Mouse (Mus musculus): Measurements from ENCODE around the gene Fbxo2.
"Not testable (repeated sequence)": the region's sequence is repeated elsewhere in the genome, so short reads cannot be mapped to it uniquely, and the experiment has no call there.

Fbxo2 gene

GRCm38 (mm10) chr4:148177716-148178115 lies 17.3 kb downstream of the Fbxo2 start:
- DNase-seq: no peak

GRCm38 (mm10) chr4:148181483-148181882 lies 21.1 kb downstream of the Fbxo2 start:
- DNase-seq: no peak

- no peak for DNase-seq
These were observed 21.9 kb downstream of the Fbxo2 start for GRCm38 (mm10) chr4:148182363-148182762.

DNA sequence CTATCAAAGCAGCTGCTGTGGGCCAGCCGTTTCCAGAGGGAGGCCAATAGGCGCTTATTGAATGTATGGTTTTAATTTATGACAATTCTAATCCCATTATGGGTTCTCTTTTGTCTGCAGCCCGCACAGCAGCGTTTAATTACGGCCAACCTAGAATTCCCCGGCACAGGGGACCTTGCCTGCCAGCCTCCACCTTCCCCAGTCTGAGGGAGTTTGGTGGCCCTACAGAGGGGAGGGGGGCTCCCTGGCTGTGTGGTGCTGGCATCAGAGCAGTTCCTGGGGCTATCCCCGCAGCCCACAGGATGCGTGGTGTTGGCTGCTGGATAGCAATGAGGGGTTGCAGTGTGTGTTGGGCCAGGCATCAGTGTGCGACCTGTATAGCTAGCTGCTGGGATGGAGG lies 24.1 kb downstream of the Fbxo2 start:
- no peak for DNase-seq

GRCm38 (mm10) chr4:148185819-148186218 lies 25.4 kb downstream of the Fbxo2 start:
- no peak for DNase-seq

GRCm38 (mm10) chr4:148188767-148189166 lies 28.3 kb downstream of the Fbxo2 start:
- not testable (repeated sequence) for DNase-seq

DNA sequence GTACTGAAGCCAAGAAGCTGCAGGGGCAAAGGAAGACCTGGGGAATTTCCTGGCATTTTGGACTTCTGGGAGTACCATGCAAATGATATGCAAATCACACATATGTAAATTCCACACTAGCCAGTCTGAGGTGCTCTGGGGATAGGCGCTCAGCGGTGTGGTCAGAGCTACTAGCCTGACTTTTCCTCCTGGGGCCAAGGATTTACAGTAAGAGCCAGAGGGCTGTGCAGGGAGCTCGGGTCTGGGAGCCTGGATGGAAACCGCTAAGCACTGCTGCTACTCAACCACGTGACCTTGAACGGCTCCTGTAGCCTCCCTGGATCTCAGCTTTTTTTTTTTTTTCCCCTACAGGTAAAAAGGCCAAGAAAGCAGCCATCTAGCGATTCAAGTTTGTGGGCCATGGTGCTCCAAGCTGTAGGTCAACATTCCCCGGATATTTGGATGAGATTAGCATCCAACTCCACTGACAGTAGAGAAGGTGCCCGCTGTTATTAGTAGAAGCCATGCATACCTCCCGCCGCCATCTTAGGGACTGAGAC lies 32.4 kb downstream of the Fbxo2 start:
- peak; percentile 13 for DNase-seq

GRCm38 (mm10) chr4:148194400-148194799 lies 34.0 kb downstream of the Fbxo2 start:
- DNase-seq: no peak

- DNase-seq: no peak
These were observed 38.3 kb downstream of the Fbxo2 start for GRCm38 (mm10) chr4:148198721-148199120.

GRCm38 (mm10) chr4:148203557-148203956 lies 43.1 kb downstream of the Fbxo2 start:
- DNase-seq: no peak

- DNase-seq: no peak
These were observed 43.8 kb downstream of the Fbxo2 start for GRCm38 (mm10) chr4:148204061-148204872.

DNA sequence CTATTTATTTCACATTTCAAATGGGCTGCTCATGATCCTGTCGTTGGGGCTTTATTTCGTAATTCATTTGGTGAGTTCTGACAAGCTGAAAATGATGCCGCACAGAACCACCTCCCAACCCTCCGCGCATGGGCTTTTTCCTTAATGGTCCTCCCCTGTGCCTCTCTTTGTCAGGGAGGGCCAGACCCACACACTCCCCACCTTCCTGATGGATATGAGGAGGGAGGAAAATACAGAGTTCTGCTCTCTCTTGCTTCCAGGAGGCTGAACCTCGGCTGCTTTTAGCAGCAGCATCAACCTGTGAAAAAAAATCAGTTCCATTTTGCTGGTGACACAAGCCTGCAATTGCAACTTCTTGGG lies 44.4 kb downstream of the Fbxo2 start:
- no peak for DNase-seq

DNA sequence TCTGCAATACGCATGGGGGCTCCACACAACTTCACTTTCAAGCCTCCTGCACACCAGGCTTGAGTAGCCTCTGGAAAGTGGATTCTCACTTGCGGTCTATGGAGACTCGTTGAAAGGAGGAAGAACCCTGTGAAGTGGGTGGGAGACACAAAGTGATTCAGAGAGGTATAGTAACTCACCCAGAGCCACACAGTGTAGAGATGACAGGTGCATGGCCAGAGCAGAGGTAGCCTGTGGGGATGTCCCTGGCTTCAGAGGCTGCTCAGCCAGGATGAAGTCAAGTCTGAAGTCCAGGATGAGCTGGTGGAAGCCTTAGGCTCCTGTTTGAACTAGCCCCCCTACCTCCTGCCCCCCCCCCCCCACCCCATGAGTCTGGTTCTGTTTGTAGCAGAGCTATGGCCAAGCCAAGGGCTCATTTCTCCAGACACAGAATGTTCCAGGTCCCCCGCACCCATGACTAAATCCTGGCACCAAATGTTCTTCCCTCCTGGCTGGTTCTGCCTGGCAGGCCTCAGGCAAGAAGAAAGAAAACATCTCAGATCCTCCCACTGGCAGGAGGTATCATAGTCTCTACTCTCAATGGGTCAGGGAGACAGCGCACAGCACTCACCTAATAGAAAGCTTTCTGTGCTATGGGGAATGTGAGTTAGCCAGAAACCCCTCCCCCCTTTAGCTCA lies 54.2 kb downstream of the Fbxo2 start:
- no peak for DNase-seq

DNA sequence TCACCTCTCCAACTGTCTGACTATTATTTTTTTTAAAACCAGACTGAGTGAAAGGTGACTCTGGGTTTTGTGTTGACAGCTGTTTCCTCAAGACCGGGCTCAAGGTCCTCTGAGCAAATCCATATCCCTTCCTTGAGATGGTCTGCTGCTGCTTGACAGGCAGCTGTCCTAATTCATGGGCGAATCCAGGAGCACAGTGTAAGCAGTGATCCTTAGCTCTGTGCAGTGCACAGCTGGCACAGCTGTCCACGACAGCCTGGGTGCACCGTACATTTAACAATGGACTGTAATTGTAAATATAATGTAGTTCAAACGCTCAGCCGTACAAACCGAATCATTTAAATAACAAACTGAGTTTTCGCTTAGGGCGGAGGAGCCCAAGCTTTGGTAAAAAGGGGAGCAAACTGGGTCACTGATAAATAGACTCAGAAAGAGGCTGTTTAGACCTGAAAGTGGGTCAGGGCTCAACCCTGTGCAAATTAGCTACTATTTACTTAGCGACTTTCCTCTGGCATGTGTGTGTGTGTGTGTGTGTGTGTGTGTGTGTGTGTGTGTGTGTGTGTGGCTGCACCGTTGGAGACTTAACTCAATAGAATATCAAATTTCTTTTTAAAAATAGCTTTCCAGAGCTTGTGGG lies 55.0 kb downstream of the Fbxo2 start:
- DNase-seq: no peak
